Mouse (Mus musculus): Measurements from ENCODE around the gene Il20ra.

DNA sequence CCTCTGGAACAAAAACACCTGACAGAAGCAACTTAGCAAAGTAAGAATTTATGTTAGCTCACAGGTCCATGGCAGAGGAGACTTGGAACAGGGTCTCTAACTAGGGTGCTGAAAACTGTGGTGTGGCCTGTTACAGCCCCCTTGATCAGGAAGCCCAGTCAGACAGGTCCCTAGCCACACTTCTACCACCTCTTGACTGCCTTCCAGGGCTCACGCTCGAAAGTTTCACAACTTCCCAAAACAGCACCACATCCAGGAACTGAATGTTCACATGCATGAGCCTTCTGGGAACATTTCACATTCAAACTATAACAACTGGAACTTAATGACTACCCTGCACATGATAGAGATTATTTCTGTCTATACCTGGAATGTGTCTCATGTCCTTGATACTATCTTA lies 53.1 kb downstream of the Il20ra start:
- TF ChIP-seq CTCF (IDR thresholded peaks at IDR 0.05; ENCODE audit: insufficient read depth, low read depth, low read length) (no peak), POLR2A (IDR thresholded peaks at IDR 0.05; ENCODE audit: insufficient read depth, low read depth, low read length) (no peak)
